Mouse (Mus musculus) lung, adult 2 months (tissue): ENCODE data around the gene 5730522E02Rik.

Experiments used
- CTCF ChIP-seq: fragments of 200-500 bp; IDR thresholded peaks from 2 replicates; pipeline ENCODE4 v1.5.1; 2011; ENCODE audit warnings: mild to moderate bottlenecking, low read length, control low read depth; ENCODE audit not compliant: insufficient read depth
- POLR2A ChIP-seq: fragments of 200-500 bp; IDR thresholded peaks from 2 replicates; pipeline ENCODE4 v1.6.1; 2011; ENCODE audit warnings: low read depth, mild to moderate bottlenecking, control low read depth, low read length, borderline replicate concordance; ENCODE audit errors: extremely low read depth

DNA sequence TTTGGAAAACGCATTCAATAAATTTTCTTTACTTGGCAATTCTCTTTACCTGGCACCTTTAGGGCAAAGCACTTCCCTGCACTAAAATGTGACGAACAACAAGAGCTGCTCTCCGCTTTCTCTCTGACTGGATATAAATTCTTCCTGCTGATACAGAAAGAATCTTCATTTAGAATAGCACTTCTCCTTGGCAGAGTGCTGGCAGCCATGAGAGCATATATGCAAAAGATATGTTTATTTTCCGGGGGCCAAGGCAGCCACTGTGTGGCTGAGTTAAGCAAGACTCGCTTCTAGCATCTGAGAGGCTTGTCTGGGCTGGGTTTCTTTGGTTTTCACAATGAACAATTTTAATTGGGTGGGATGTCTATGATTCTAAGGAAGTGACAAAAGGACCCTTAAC is 564.3 kb downstream of the 5730522E02Rik start:
- TF ChIP-seq CTCF (no peak), POLR2A (no peak)
